Mouse (Mus musculus): Measurements from ENCODE around the gene Gm28102.
"Not testable (repeated sequence)": the region's sequence is repeated elsewhere in the genome, so short reads cannot be mapped to it uniquely, and the experiment has no call there.

The Gm28102 gene

GRCm38 (mm10) chrY:88053015-88053414, at the start of gene Gm28102:
Gene Gm28102 (plus strand): TSS chrY:88053315.
- not testable (repeated sequence) for DNase-seq (ENCODE audit: low read depth)
